Mouse (Mus musculus) right cerebral cortex, postnatal 25 days (tissue): ENCODE results near the gene Tcf7l2.

Experiments
- DNase-seq: peaks from one replicate; pipeline ENCODE4 v3.0.0; 2022

Tcf7l2 gene

DNA sequence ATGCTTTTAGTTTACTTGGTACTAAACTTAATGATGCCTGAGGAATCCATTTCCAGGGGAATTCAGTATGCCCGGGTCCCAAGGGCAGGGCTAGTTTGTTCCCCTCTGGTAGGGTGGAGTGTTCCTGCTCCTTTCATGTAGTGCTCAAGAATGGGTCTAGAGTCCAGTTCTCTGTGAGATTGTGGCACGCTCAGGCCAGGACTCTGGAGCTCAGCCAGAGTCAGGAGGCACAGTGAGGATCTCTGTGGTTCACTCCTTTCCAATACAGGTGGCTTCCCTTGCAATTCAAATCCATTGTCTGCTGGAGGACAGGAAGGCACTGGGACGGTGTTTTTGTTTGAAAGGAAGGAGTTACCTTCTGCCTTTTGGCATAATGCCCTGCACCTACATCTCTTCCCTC, 56.2 kb downstream of the Tcf7l2 start:
- no peak for DNase-seq

DNA sequence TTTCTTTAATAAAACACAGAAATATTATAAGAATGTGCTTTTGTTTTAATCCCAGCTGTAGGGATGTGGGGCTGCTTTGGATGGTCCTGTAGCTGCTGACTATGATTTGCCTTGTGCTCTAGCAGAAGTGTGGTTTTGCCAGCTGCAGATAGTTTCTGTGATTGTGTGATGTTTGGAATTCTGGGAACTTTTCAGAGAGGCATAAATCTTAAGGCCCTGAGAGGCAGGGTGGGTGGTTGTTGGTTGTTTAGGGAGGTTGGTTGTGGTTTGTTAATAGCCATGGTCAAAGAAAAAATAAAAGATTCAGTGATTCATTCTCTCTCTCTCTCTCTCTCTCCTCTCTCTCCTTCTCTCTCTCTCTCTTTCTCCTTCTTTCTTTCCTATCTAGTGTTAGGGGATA, 57.8 kb downstream of the Tcf7l2 start:
- DNase-seq = no peak

DNA sequence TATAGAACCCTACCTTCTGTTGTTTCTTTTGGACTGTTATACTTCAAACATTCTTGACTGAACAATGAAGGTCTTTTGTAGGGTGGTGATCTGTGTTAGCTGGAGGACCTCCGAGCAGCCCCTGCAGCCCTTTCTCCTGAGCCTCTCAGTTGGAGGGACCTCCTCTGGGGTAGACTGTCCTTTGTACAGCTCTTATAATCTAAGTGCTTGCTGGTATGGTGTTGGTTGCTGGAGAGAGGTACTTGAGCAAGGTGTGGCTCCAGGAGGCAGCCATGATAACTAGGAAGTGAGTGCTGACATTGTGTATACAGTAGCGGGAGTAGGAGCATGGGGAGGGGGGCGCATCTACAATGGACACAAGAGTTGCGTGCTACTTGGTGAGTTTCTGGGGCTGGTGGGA, 58.4 kb downstream of the Tcf7l2 start:
- DNase-seq = no peak

- no peak for DNase-seq
Measured at GRCm38 (mm10) chr19:55803121-55803520, 61.5 kb downstream of the Tcf7l2 start.

GRCm38 (mm10) chr19:55803797-55804196, 62.2 kb downstream of the Tcf7l2 start:
- DNase-seq = no peak

DNA sequence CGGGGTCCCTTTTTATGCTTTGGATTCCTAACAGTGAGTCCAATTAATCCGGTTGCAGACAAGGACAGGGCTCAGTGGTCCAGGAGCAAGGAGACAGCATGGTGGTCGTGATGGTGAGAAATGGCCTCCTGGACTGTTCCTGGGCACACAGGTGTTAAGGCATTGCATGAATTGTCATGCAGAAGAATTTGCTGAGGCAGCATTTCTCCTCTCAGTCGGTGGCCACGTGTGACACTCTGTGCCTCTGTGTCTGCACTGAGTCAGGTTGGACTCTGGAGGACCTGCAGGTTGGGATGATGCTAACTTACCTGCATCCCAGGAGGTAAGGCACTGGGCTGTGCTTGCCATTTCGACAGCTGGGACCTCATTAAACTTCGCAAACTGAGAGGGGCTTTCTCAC, 63.2 kb downstream of the Tcf7l2 start:
- no peak for DNase-seq

- no peak for DNase-seq
Measured at GRCm38 (mm10) chr19:55806434-55807193, 65.0 kb downstream of the Tcf7l2 start.

GRCm38 (mm10) chr19:55807194-55808053, 65.8 kb downstream of the Tcf7l2 start:
- no peak for DNase-seq

GRCm38 (mm10) chr19:55808304-55808703, 66.7 kb downstream of the Tcf7l2 start:
- no peak for DNase-seq

- no peak for DNase-seq
Measured at GRCm38 (mm10) chr19:55809539-55809938, 67.9 kb downstream of the Tcf7l2 start.

DNA sequence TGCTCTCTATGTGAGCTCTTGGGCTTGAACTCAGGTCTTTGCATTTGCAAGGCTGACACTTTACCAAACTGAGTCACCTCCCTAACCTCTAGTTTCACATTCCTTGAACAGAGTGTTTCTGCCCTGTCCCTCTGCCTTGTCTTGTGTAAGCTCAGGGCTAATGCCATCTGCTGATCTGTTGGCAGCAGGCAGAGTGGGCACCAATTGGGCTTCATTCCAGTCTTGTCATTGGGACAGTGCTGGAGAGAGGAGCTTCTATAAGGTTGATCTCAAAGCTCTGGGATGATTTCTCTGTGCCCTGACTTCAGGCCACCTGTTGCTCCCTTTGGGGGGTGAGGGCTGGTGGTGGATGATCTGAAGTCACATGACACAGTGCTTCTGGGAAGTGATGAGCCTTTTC, 70.6 kb downstream of the Tcf7l2 start:
- DNase-seq = no peak

GRCm38 (mm10) chr19:55815010-55815790, 73.6 kb downstream of the Tcf7l2 start:
- DNase-seq = no peak

DNA sequence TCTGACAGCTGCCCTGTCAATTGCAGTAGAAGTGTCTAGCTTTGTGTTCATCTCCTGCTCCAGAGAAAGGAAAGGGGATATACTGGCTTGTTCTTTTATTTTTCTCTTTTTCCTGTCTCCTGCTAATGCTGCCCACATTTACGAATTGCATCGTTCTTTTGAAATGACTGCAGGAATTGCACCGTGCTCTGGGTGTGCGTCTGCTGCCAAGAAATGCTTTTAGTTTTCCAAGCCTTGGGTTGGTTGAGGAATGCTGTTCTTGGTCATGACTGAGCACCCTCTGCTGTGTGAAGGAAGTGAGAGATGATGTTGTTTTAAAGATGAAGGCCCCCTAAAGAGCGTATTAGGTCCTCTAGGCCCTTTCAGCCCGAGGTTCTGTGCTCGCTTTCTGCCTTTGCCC, 75.4 kb downstream of the Tcf7l2 start:
- DNase-seq = no peak

DNA sequence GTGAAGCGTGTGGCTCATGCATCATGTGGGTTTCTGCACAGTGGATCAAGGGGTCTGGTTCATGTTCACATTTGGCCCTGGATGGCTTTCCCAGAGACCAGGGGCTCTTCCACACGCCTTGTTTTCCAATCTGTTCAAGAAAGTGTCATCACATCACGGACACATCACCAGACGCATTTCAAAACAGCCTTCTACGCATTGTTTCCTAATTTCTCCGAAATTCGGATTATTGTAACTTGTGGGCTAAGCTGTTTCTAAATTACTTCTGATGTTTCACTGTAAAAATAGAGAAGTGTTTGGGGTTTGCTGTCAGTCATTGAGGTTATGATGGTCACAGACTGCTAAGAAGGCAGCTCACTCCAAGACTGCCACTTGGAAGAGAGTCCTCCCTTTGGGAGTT, 78.6 kb downstream of the Tcf7l2 start:
- DNase-seq = no peak

DNA sequence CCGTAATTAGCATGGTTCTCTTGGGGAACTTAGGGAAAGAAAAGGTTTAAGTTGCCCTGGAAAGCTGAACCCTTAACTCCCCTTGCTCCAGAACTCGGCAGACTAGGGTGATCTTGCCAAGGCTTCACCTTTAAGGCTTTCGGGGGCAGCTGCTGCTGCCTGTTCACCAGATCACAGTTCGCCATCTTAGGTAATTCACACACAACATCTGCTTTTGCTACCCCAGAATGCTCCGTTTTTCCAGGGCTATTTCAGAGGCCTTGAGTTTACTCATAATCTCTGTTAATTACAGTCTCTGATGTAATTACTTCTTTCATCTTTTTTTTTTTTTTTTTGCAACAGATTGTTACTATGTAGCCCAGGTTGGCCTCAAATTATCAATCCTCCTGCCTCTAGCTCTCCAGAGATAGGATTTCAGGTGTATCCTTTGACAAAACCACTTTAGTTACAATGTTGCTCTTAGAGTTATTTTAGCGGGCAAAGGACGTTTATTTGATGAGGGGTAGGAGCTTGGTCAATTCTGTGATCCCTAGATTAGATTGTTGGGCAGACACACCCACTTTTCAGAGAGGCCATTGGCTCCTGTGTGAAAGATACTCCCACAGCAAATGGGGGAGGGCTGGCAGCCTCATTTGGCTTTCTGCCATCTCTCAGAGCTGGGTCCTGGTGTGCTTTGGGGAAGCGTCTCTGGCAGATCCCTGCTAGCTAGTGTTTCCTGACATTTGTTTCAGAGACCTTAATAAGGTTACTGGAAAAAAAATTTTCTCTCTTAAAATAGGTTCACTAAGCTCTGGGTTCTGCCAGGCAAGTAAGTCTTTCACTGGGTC, 83.6 kb downstream of the Tcf7l2 start:
- DNase-seq = no peak

- DNase-seq = no peak
Measured at GRCm38 (mm10) chr19:55825951-55826507, 84.4 kb downstream of the Tcf7l2 start.

GRCm38 (mm10) chr19:55827613-55828259, 86.1 kb downstream of the Tcf7l2 start:
- no peak for DNase-seq

DNA sequence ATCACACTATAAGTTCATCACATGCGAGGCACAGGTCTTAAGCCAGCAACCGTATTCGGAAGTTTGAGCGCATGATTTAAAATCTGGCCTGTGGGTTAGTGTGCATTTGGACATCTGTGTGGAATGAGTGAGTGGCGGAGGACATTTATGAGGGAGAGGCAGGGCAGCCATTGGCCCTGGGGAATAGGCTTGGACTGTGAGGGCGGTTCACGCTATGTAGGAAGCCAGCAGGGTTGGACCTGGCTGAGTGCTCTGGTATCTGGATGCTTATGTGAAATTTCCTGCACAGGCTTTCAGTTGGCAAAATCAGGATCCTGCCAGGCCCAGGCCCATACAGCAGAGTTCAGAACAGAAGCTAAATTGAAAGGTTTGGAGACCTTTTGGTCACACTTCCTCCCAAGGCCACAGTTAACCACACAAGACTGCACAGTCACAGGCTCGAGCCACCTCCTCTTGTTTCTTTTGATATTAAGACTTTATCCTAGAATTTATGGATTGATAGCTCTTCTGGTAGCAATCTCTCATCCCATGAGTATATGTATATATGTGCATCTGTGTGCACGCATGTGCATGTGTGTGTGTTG, 89.4 kb downstream of the Tcf7l2 start:
- DNase-seq = no peak

DNA sequence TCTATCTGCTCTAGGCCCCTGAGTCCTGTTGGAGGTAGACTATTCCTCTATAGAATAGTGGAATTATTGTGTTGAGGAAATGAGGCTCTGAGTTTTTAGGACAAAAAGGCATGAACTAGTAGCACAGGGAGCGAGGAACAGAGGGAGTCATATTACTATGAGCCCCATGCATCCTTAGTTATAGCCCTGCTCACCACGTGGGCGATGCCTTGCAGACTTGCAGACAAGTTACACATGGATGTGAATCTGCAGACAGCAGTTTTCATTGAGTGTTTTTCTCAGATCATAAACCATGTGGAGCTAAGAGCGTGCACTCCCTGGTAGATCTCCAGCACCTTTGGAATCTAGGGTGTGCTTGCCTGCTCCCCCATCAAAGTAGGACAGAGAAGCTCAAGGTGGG, 90.5 kb downstream of the Tcf7l2 start:
- no peak for DNase-seq

DNA sequence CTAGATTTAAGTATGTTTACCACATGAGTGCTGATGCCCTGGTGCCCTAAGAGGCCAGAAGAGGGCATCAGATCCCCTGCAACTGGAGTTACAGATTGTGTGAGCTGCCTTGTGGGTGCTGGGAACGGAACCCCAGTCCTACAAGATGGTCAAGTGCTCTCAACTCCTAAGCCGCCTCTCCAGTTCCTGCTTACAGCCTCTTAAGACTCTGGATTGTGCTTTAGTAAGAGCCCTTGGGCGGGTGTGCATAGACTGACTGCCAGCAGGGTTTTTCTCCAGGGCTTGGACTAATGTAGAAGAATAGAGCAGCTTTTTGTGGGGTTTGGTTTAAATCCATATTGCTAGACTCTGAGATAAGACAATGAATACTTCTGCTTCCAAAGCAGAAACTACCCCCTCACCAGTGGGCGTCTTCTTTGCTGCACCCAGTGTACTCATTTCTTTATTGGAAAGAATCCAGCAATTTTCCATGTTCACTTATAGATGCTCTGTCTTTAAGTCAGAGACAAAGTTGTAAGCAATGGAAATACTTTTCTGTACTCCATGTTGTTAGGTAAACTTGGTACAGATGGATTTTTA, 92.3 kb downstream of the Tcf7l2 start:
- DNase-seq = no peak
